Mouse (Mus musculus): ENCODE measurements around the gene Tcaf3. TPM values are rescaled to one million over a fixed set of nuclear protein-coding genes. Genes with fewer than 3 reads are reported as not detected.
A peak's percentile ranks its signal among the peaks of the same experiment; 100 is the strongest.

Tcaf3 gene
- polyA plus RNA-seq (2015; fragmentation: Nextera tagmentation; extraction: Ambion mirVana), result not detected in 2 replicates

GRCm38 (mm10) chr6:42597592-42597991 is at the start of gene Tcaf3:
Gene Tcaf3, minus strand, starts transcription at chr6:42597692.
- H3K9me3 ChIP-seq (ENCODE audit: control insufficient read depth), result no peaks in the 10 kb centered on the region
- no peaks in the 10 kb centered on the region for H3K36me3 ChIP-seq (ENCODE audit: control insufficient read depth, insufficient read depth)
- H3K4me3 ChIP-seq (ENCODE audit: low read depth, low read length), result no peak within 1 kb of the TSS
- H3K27me3 ChIP-seq (replicated peaks; ENCODE audit: control insufficient read depth, insufficient read depth, low read length), result no peaks in the 10 kb centered on the region
- no peaks in the 10 kb centered on the region for H3K4me1 ChIP-seq (replicated peaks; ENCODE audit: control insufficient read depth, insufficient read depth, low read length)
- H3K27ac ChIP-seq (ENCODE audit: low read depth, low read length), result no peak within 1 kb of the TSS
- 70% methylated on average over 4 of the region's 4 CpGs for WGBS
- no peak within 1 kb of the TSS for H3K4me2 ChIP-seq (replicated peaks; ENCODE audit: low read depth)
- TF ChIP-seq CTCF (IDR thresholded peaks at IDR 0.05; ENCODE audit: low read depth), result no peak
- no peak for ATAC-seq
- H3K9ac ChIP-seq (ENCODE audit: low read depth, low read length), result no peak within 1 kb of the TSS

DNA sequence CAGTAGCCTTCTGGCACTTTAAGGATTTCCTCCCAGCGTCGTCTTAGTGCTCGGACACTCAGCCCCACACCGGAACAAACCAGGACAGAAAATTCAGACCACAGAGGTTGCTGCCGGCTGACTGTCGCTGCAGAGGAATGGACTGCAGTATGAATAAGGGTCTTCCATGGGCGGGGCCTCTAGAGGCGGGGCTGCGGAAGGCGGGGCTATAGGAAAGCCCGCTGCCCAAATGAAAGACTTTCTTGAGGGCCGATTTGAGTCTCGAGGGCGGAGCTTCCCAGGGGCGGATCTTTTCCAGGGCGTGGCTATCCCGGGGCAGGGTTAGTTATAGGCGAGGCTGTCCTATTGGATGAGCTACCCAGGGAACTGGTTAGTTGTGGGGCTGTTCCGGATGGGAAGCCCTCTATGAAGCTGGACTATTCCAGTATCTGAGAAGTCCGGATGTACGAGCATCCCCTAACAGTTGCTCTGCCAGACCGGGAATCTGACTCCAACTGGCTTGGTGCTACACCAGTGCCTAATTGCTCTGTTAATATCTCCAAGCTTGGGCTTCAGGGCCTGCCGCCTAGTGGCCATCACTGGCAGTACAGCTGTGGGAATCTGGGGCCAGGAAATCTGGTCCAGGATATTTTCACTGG is 47.5 kb upstream of the Tcaf3 start, which contains the start of gene Tcaf2:
Tcaf2 (minus strand) TSS at position 343 of the 638 bp plus-strand sequence.
- no peaks in the 10 kb centered on the region for H3K9me3 ChIP-seq (ENCODE audit: control insufficient read depth)
- WGBS, result under 1% methylated on average over 23 of the region's 23 CpGs
- peak within 1 kb of the TSS; percentile 79 for H3K4me2 ChIP-seq (replicated peaks; ENCODE audit: low read depth)
- no peaks in the 10 kb centered on the region for H3K36me3 ChIP-seq (ENCODE audit: control insufficient read depth, insufficient read depth)
- peak; percentile 94 for TF ChIP-seq CTCF (IDR thresholded peaks at IDR 0.05; ENCODE audit: low read depth)
- H3K4me1 ChIP-seq (replicated peaks; ENCODE audit: control insufficient read depth, insufficient read depth, low read length), result no peaks in the 10 kb centered on the region
- ATAC-seq, result peak; percentile 99
- H3K4me3 ChIP-seq (ENCODE audit: low read depth, low read length), result peak within 1 kb of the TSS; percentile 62
- no peak within 1 kb of the TSS; the same call in 1 of the 2 replicates for H3K27ac ChIP-seq (ENCODE audit: low read depth, low read length)
- no peaks in the 10 kb centered on the region for H3K27me3 ChIP-seq (replicated peaks; ENCODE audit: control insufficient read depth, insufficient read depth, low read length)
- H3K9ac ChIP-seq (ENCODE audit: low read depth, low read length), result peak within 1 kb of the TSS; percentile 31; the same call in 1 of the 2 replicates

DNA sequence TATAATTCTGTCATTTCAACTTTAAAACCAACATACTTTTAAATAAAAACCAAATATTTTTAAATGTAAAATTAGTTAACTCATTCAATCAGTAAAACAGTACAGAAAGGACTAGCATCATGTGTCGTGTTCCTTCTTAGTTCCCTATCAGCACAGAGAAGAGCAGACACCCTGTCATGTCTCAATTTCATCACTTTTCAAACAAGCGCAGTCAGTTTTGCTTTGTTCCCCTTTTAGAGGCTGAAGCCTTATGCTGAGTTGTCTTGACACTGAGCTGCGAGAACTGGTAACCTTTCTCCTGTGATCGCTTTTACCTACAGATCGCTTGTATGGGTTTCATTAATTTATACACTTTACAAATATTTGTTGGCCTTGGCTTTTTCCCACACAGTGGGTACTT is 36.9 kb upstream of the Tcaf3 start:
- WGBS, result 89% methylated on average over 5 of the region's 5 CpGs
- TF ChIP-seq CTCF (IDR thresholded peaks at IDR 0.05; ENCODE audit: low read depth), result no peak

DNA sequence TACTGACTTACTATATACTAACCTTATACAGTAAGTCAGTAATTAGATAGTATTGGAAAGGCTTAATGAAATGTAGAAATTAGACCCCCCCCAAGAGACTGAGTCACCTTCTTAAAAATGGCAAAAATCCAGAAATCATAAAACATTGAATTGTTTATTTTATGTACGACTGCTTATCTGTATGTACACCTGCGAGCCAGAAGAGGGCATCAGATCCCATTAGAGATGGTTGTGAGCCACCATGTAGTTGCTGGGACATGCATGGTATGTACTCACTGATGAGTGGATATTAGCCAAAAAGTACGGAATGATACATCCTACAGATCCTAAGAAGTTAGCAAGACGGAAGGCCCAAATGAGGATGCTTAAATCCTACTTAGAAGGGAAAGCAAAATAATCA is 33.9 kb upstream of the Tcaf3 start:
- ATAC-seq, result no peak
- 66% methylated on average over 4 of the region's 4 CpGs for WGBS

More for the DNA sequence above, 36.9 kb upstream of the Tcaf3 start:
- H3K27me3 ChIP-seq (replicated peaks; ENCODE audit: control insufficient read depth, insufficient read depth, low read length), result no peaks in the 10 kb centered on the region
- H3K4me1 ChIP-seq (replicated peaks; ENCODE audit: control insufficient read depth, insufficient read depth, low read length), result no peaks in the 10 kb centered on the region
- H3K4me3 ChIP-seq (ENCODE audit: low read depth, low read length), result no peak overlapping the region
- no peak overlapping the region for H3K27ac ChIP-seq (ENCODE audit: low read depth, low read length)
- H3K9me3 ChIP-seq (ENCODE audit: control insufficient read depth), result no peaks in the 10 kb centered on the region
- no peak overlapping the region for H3K9ac ChIP-seq (ENCODE audit: low read depth, low read length)
- H3K4me2 ChIP-seq (replicated peaks; ENCODE audit: low read depth), result no peak overlapping the region
- no peak for ATAC-seq
- H3K36me3 ChIP-seq (ENCODE audit: control insufficient read depth, insufficient read depth), result no peaks in the 10 kb centered on the region

DNA sequence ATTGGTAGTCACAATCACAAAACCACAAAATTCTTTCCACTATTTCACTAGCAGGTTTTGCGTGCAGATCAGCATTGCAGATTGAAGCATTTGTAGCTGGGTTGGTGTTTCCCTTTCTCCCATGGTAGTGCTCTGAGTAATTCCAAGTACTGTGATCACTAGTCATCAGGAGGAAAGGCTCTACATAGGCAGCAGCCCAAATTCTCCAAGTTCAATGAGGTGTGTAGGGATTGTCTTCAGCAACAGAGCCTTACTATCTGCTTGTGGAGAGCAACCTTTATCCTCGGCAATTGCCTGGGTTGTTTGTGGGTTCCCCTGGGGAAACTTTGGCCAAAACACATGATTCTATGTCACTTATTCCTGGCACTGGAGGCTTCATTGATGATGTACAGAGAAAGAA is 19.4 kb upstream of the Tcaf3 start:
- Histone ChIP-seq H3K27ac (ENCODE audit: low read depth, low read length) (no peak overlapping the region), H3K9ac (ENCODE audit: low read depth, low read length) (no peak overlapping the region), H3K4me2 (replicated peaks; ENCODE audit: low read depth) (no peak overlapping the region), H3K4me3 (ENCODE audit: low read depth, low read length) (no peak overlapping the region), H3K36me3 (ENCODE audit: control insufficient read depth, insufficient read depth) (no peaks in the 10 kb centered on the region), H3K27me3 (replicated peaks; ENCODE audit: control insufficient read depth, insufficient read depth, low read length) (no peaks in the 10 kb centered on the region), H3K4me1 (replicated peaks; ENCODE audit: control insufficient read depth, insufficient read depth, low read length) (no peaks in the 10 kb centered on the region), H3K9me3 (ENCODE audit: control insufficient read depth) (no peaks in the 10 kb centered on the region)
- TF ChIP-seq CTCF (IDR thresholded peaks at IDR 0.05; ENCODE audit: low read depth), result no peak
- WGBS, result 88% methylated on average over 2 of the region's 2 CpGs
- no peak for ATAC-seq

More for the DNA sequence above, 33.9 kb upstream of the Tcaf3 start:
- no peaks in the 10 kb centered on the region for H3K36me3 ChIP-seq (ENCODE audit: control insufficient read depth, insufficient read depth)
- H3K27ac ChIP-seq (ENCODE audit: low read depth, low read length), result no peak overlapping the region
- no peaks in the 10 kb centered on the region for H3K9me3 ChIP-seq (ENCODE audit: control insufficient read depth)
- peak; percentile 52 for TF ChIP-seq CTCF (IDR thresholded peaks at IDR 0.05; ENCODE audit: low read depth)
- no peaks in the 10 kb centered on the region for H3K4me1 ChIP-seq (replicated peaks; ENCODE audit: control insufficient read depth, insufficient read depth, low read length)
- no peak overlapping the region for H3K4me3 ChIP-seq (ENCODE audit: low read depth, low read length)
- no peak overlapping the region for H3K9ac ChIP-seq (ENCODE audit: low read depth, low read length)
- no peaks in the 10 kb centered on the region for H3K27me3 ChIP-seq (replicated peaks; ENCODE audit: control insufficient read depth, insufficient read depth, low read length)
- no peak overlapping the region for H3K4me2 ChIP-seq (replicated peaks; ENCODE audit: low read depth)

GRCm38 (mm10) chr6:42612218-42612617 is 14.7 kb upstream of the Tcaf3 start:
- peak; percentile 73 for TF ChIP-seq CTCF (IDR thresholded peaks at IDR 0.05; ENCODE audit: low read depth)
- no peak overlapping the region for H3K27ac ChIP-seq (ENCODE audit: low read depth, low read length)

More at GRCm38 (mm10) chr6:42612218-42612617, 14.7 kb upstream of the Tcaf3 start:
- no peak for ATAC-seq
- no peaks in the 10 kb centered on the region for H3K27me3 ChIP-seq (replicated peaks; ENCODE audit: control insufficient read depth, insufficient read depth, low read length)
- no peaks in the 10 kb centered on the region for H3K36me3 ChIP-seq (ENCODE audit: control insufficient read depth, insufficient read depth)
- no peaks in the 10 kb centered on the region for H3K9me3 ChIP-seq (ENCODE audit: control insufficient read depth)
- no peak overlapping the region for H3K9ac ChIP-seq (ENCODE audit: low read depth, low read length)
- H3K4me3 ChIP-seq (ENCODE audit: low read depth, low read length), result no peak overlapping the region
- no peaks in the 10 kb centered on the region for H3K4me1 ChIP-seq (replicated peaks; ENCODE audit: control insufficient read depth, insufficient read depth, low read length)
- H3K4me2 ChIP-seq (replicated peaks; ENCODE audit: low read depth), result no peak overlapping the region
